Mouse (Mus musculus) forebrain, embryonic 13.5 days (tissue): ENCODE results near the gene Smc6. TPM values are rescaled to one million over a fixed set of nuclear protein-coding genes. Genes with fewer than 3 reads are reported as not detected.

Experiments
- ATAC-seq: fragments of 200-750 bp; cut with Nextera tagmentation; 2 replicates; pipeline ENCODE4 v1.8.0; 2017
- H3K27ac ChIP-seq: fragments of 300-500 bp; sonication (generic); 2 replicates; pipeline ENCODE4 v1.5.1; 2015; ENCODE audit warnings: inconsistent platforms, mild to moderate bottlenecking, moderate library complexity
- H3K27me3 ChIP-seq: fragments of 300-500 bp; sonication (generic); 2 replicates; pipeline ENCODE4 v1.6.1; 2015; ENCODE audit warnings: mild to moderate bottlenecking, inconsistent platforms
- H3K36me3 ChIP-seq: fragments of 300-500 bp; sonication (generic); 2 replicates; pipeline ENCODE4 v1.6.1; 2015; ENCODE audit warnings: mild to moderate bottlenecking, inconsistent platforms; ENCODE audit not compliant: poor library complexity, severe bottlenecking
- H3K4me1 ChIP-seq: fragments of 300-500 bp; sonication (generic); 2 replicates; pipeline ENCODE4 v1.6.1; 2015; ENCODE audit warnings: inconsistent platforms
- H3K4me2 ChIP-seq: fragments of 300-500 bp; sonication (generic); 2 replicates; pipeline ENCODE4 v1.6.1; 2015; ENCODE audit warnings: inconsistent platforms, mild to moderate bottlenecking, moderate library complexity
- H3K4me3 ChIP-seq: fragments of 300-500 bp; sonication (generic); 2 replicates; pipeline ENCODE4 v1.5.1; 2015; ENCODE audit warnings: mild to moderate bottlenecking, inconsistent platforms
- H3K9ac ChIP-seq: fragments of 300-500 bp; sonication (generic); 2 replicates; pipeline ENCODE4 v1.6.1; 2015; ENCODE audit warnings: mild to moderate bottlenecking, inconsistent platforms
- H3K9me3 ChIP-seq: fragments of 300-500 bp; sonication (generic); replicated peaks from 2 replicates; pipeline ENCODE4 v1.6.1; 2016; ENCODE audit warnings: inconsistent platforms
- WGBS: fragments of 180-500 bp; shearing (Covaris S2); methylation state at CpG from one replicate; pipeline ENCODE4 v1.1.7; 2015; 5-methylcytosine and 5-hydroxymethylcytosine counted together
- microRNA-seq: library from miRNA; unstranded; fragments of <30 nt; microRNA quantifications from one replicate; pipeline ENCODE4, GENCODE M21; 2016
- polyA plus RNA-seq: library from polyadenylated mRNA; unstranded; fragments of >200 nt; fragmentation: Nextera tagmentation; extraction: Ambion mirVana; gene quantifications from 2 replicates; pipeline ENCODE4 v1.2.1, GENCODE M21; 2015

Gene Smc6
- polyA plus RNA-seq, 1 experiment from 2014 or later: 178 TPM

DNA sequence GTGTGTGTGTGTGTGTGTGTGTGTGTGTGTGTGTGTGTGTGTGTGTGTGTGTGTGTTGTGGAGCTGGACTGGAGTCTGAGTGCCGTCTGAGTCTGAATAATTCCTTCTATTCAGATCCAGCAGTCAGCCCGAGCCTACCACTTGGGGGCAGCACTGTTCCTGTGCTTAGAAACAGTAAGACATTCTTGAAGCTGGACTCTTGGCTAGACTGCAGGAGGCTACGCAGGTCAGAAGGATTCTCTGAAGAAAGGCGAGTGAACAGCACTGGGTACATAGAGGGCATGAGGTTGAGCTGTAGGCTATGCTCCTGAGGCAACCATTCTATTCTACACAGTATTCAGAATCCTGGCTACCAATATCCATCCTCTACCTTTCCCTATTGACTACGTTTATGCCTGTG, 85.2 kb downstream of the Smc6 start:
- peak; percentile 65 for ATAC-seq

DNA sequence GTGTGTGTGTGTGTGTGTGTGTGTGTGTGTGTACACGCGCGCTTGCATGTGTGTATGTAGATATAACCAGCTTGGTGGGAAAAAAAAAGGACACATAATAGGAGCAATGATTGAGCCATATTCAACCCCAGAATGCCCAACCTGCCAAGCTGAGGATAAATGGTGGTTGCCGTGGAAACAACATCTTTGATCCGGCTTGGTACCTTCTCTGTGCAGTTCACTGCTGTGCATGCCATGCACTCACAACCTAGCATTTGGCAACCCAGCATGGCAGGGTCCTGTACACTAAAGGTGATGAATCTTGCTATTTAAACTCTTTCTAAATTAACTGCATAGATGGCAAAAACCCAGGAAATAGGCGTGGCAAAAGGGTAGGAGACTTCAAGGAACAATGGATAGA, 96.7 kb downstream of the Smc6 start:
- Histone ChIP-seq H3K4me1 (no peaks in the 10 kb centered on the region), H3K27ac (no peak overlapping the region), H3K9me3 (no peaks in the 10 kb centered on the region), H3K9ac (no peak overlapping the region), H3K27me3 (no peaks in the 10 kb centered on the region), H3K36me3 (no peaks in the 10 kb centered on the region), H3K4me2 (no peak overlapping the region), H3K4me3 (no peak overlapping the region)
- 74% methylated on average over 3 of the region's 6 CpGs for WGBS
- peak; percentile 75 for ATAC-seq

More for the DNA sequence above, 85.2 kb downstream of the Smc6 start:
- no peak overlapping the region for H3K4me2 ChIP-seq
- WGBS: 25% methylated on average over 5 of the region's 5 CpGs
- H3K36me3 ChIP-seq: no peaks in the 10 kb centered on the region
- no peak overlapping the region for H3K27ac ChIP-seq
- no peaks in the 10 kb centered on the region for H3K9me3 ChIP-seq
- no peak overlapping the region for H3K9ac ChIP-seq
- H3K4me1 ChIP-seq: no peaks in the 10 kb centered on the region
- no peaks in the 10 kb centered on the region for H3K27me3 ChIP-seq
- H3K4me3 ChIP-seq: no peak overlapping the region

DNA sequence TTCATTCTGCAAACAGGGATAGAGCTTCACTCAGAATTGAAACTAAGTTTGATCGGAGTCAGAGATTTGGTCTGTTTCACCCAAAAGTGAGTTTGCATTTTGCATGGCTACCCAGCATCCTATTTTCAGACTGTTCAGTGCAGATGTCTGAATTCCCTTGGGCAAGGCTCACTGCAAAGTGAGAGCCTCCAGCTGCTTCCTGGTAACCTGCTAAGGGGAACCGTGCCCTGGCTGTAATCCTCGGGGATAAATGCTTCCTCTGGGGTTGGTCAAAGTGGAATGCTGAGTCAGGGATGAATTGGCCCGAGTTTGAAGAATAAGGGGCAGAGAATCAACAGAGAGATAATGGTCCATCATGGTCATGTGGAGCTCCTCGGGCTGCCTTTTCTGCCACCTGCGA, 99.2 kb downstream of the Smc6 start:
- 73% methylated on average over 6 of the region's 6 CpGs for WGBS

GRCm38 (mm10) chr12:11367099-11367765, 101.5 kb downstream of the Smc6 start:
- Histone ChIP-seq H3K9ac (no peak overlapping the region), H3K4me1 (no peaks in the 10 kb centered on the region), H3K4me2 (no peak overlapping the region), H3K9me3 (no peaks in the 10 kb centered on the region), H3K27ac (no peak overlapping the region), H3K4me3 (no peak overlapping the region), H3K27me3 (no peaks in the 10 kb centered on the region), H3K36me3 (no peaks in the 10 kb centered on the region)
- no peak for ATAC-seq
- 74% methylated on average over 3 of the region's 3 CpGs for WGBS

More for the DNA sequence above, 99.2 kb downstream of the Smc6 start:
- Histone ChIP-seq H3K27me3 (no peaks in the 10 kb centered on the region), H3K27ac (no peak overlapping the region), H3K4me1 (no peaks in the 10 kb centered on the region), H3K36me3 (no peaks in the 10 kb centered on the region), H3K9me3 (no peaks in the 10 kb centered on the region), H3K4me2 (no peak overlapping the region), H3K9ac (no peak overlapping the region), H3K4me3 (no peak overlapping the region)
- ATAC-seq: no peak

Small RNA genes within 50 kb of the gene (microRNA-seq; reads per million reads assigned to microRNA genes)
- not detected for gene Mir7675

Other genes starting within 250 kb of the Smc6 start
- gene Kcns3, start 114.8 kb upstream of the Smc6 start, polyA plus RNA-seq: 0.31 and 0.40 TPM in 2 replicates
- not detected in 2 replicates for gene Msgn1, start 56.9 kb upstream of the Smc6 start, polyA plus RNA-seq
- 8.0 and 9.2 TPM in 2 replicates for gene Gen1, start 85 bp upstream of the Smc6 start, polyA plus RNA-seq
- 3.3 and 4.8 TPM in 2 replicates for gene Vsnl1, start 170.7 kb downstream of the Smc6 start, polyA plus RNA-seq
- gene Rad51ap2, start 190.2 kb downstream of the Smc6 start, polyA plus RNA-seq: 0.25 and 0.37 TPM in 2 replicates